Mouse (Mus musculus) G1E (cell line): ENCODE results near the gene Snai3.

ENCODE experiments used
- CTCF ChIP-seq: IDR thresholded peaks from 2 replicates; pipeline ENCODE4 v1.5.1; 2012; ENCODE audit warnings: low read depth, low read length, inconsistent platforms, mixed read lengths
- GATA1 ChIP-seq: IDR thresholded peaks from 2 replicates; pipeline ENCODE4 v1.6.1; 2012; ENCODE audit warnings: borderline replicate concordance, low read length, inconsistent platforms, mixed read lengths

GRCm38 (mm10) chr8:122435375-122435774, 25.2 kb downstream of the Snai3 start:
- TF ChIP-seq CTCF (peak; percentile 29; the same call in 1 of the 2 replicates), GATA1 (no peak)
